Mouse (Mus musculus): ENCODE measurements at regions not wholly inside any gene's neighbourhood (a gene's known extent, or its start where the extent isn't known, plus 50 kb on each side); places are given as distances from the start of the nearest gene placed in this dataset.
A peak's percentile ranks its signal among the peaks of the same experiment; 100 is the strongest.

GRCm38 (mm10) chr10:112863808-112864207, 65.0 kb downstream of the Atxn7l3b start:
- no peak for DNase-seq

- no peak for DNase-seq
Measured at GRCm38 (mm10) chr10:112863375-112863774, 65.4 kb downstream of the Atxn7l3b start.

- DNase-seq: no peak
Measured at GRCm38 (mm10) chr10:112851997-112852396, 76.8 kb downstream of the Atxn7l3b start.

GRCm38 (mm10) chr10:112846225-112846624, 82.6 kb downstream of the Atxn7l3b start:
- no peak for DNase-seq

- DNase-seq: no peak
Measured at GRCm38 (mm10) chr10:112837400-112838035, 91.3 kb downstream of the Atxn7l3b start.

- no peak for DNase-seq
Measured at GRCm38 (mm10) chr10:112835970-112836369, 92.8 kb downstream of the Atxn7l3b start.

- DNase-seq: no peak
Measured at GRCm38 (mm10) chr10:112835508-112835907, 93.3 kb downstream of the Atxn7l3b start.

GRCm38 (mm10) chr10:112810181-112810580, 118.6 kb downstream of the Atxn7l3b start:
- no peak for DNase-seq

GRCm38 (mm10) chr10:112803557-112803956, 125.2 kb downstream of the Atxn7l3b start:
- DNase-seq: no peak

GRCm38 (mm10) chr10:112801560-112801959, 127.2 kb downstream of the Atxn7l3b start:
- DNase-seq: peak; percentile 5

GRCm38 (mm10) chr10:112798603-112799002, 130.2 kb downstream of the Atxn7l3b start:
- DNase-seq: no peak

GRCm38 (mm10) chr10:112798090-112798489, 130.7 kb downstream of the Atxn7l3b start:
- DNase-seq: no peak

- DNase-seq: no peak
Measured at GRCm38 (mm10) chr10:112795938-112796337, 132.9 kb downstream of the Atxn7l3b start.

GRCm38 (mm10) chr10:112795473-112795872, 133.3 kb downstream of the Atxn7l3b start:
- DNase-seq: no peak

- no peak for DNase-seq
Measured at GRCm38 (mm10) chr10:112788236-112788635, 140.6 kb downstream of the Atxn7l3b start.

GRCm38 (mm10) chr10:112774262-112774661, 154.5 kb downstream of the Atxn7l3b start:
- no peak for DNase-seq

GRCm38 (mm10) chr10:112746683-112747082, 182.1 kb downstream of the Atxn7l3b start:
- no peak for DNase-seq

GRCm38 (mm10) chr10:112743527-112743926, 185.3 kb downstream of the Atxn7l3b start:
- DNase-seq: no peak

GRCm38 (mm10) chr10:112742123-112742522, 186.7 kb downstream of the Atxn7l3b start:
- DNase-seq: no peak
